Comparison of ENCODE assay signal across 9 mouse cellular contexts in the genomic region with DNA sequence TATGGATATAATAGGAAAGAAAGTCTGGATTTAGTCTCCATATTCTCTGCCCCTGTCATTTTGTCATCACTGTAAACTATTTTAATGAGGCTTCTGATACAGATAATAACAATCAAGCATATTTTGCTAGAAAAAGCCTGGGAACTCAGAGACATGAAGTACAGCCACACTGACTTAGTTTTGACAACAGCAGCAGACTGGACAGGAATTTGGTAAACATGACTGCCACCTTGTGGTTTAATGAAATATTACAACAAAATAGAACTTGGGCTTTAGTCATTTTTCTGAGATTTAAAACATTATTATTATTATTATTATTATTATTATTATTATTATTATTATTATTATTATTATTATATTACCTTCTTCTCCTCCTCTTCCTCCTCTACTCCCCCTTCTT.
DNase-seq lines count a peak whose midpoint lies in the region; ATAC-seq lines count a peak whose summit lies in the region.
"Had no signal": no experiment of that assay in that cellular context is flagged by ENCODE, and none has a peak within 500 bp of the region (broad histone marks: within the 10 kb centered on the region; RNA-seq: fewer than 3 reads in every experiment).

No protein-coding gene starts in this region.

- H3K9ac ChIP-seq in hindbrain, embryonic 13.5 days = no peak overlapping the region
- H3K9ac ChIP-seq: neural tube, embryonic 13.5 days had no signal

- DNase-seq in hindbrain, embryonic 10.5 days (ENCODE audit: low spot score) = no peak
- peak; percentile 14 for DNase-seq in CD4-positive helper T cell, adult 2 months (ENCODE audit: low read depth, low spot score)
- DNase-seq in adipocyte (ENCODE audit: low spot score) = peak; percentile 27
- peak; percentile 3 for DNase-seq in hindlimb bud, embryonic 11.5 days (ENCODE audit: extremely low spot score, low read depth, low spot score)
- DNase-seq in right cerebral cortex, postnatal 14 days = no peak
- DNase-seq in T-cell, adult 2 months (ENCODE audit: low spot score) = no peak
- DNase-seq in gastrocnemius, postnatal 25 days = no peak

- no peak overlapping the region for H3K27ac ChIP-seq in hindbrain, embryonic 13.5 days
- H3K27ac ChIP-seq in hindbrain, embryonic 10.5 days = no peak overlapping the region
- H3K27ac ChIP-seq: neural tube, embryonic 13.5 days had no signal

- H3K4me2 ChIP-seq in hindbrain, embryonic 13.5 days = no peak overlapping the region
- H3K4me2 ChIP-seq: neural tube, embryonic 13.5 days had no signal

- no peaks in the 10 kb centered on the region for H3K36me3 ChIP-seq in hindbrain, embryonic 13.5 days
- H3K36me3 ChIP-seq in hindbrain, embryonic 10.5 days = no peaks in the 10 kb centered on the region
- H3K36me3 ChIP-seq: neural tube, embryonic 13.5 days had no signal

- H3K4me1 ChIP-seq in hindbrain, embryonic 13.5 days (replicated peaks) = no peaks in the 10 kb centered on the region
- no peaks in the 10 kb centered on the region for H3K4me1 ChIP-seq in hindbrain, embryonic 10.5 days (replicated peaks)
- H3K4me1 ChIP-seq: neural tube, embryonic 13.5 days had no signal

- no peaks in the 10 kb centered on the region for H3K9me3 ChIP-seq in hindbrain, embryonic 13.5 days
- no peaks in the 10 kb centered on the region for H3K9me3 ChIP-seq in hindbrain, embryonic 10.5 days
- H3K9me3 ChIP-seq: neural tube, embryonic 13.5 days had no signal

- ATAC-seq in hindbrain, embryonic 13.5 days (ENCODE audit: low FRiP score) = 0 out of 2 replicates have a peak, but pooled peaks have one; percentile 65

- H3K4me3 ChIP-seq in hindbrain, embryonic 13.5 days = no peak overlapping the region
- no peak overlapping the region for H3K4me3 ChIP-seq in hindbrain, embryonic 10.5 days
- H3K4me3 ChIP-seq: neural tube, embryonic 13.5 days had no signal

- H3K27me3 ChIP-seq in hindbrain, embryonic 13.5 days = no peaks in the 10 kb centered on the region
- no peaks in the 10 kb centered on the region for H3K27me3 ChIP-seq in hindbrain, embryonic 10.5 days (ENCODE audit: insufficient read depth, poor library complexity, severe bottlenecking)
- H3K27me3 ChIP-seq: neural tube, embryonic 13.5 days had no signal

Comparison
In these comparisons a context has a peak if more than half of its experiments do, and no peak if none do; other contexts are left out.
1. DNase-seq: peak in CD4-positive helper T cell, adult 2 months (single experiment), adipocyte (single experiment) and hindlimb bud, embryonic 11.5 days (single experiment); none in hindbrain, embryonic 10.5 days (single experiment), right cerebral cortex, postnatal 14 days (single experiment), T-cell, adult 2 months (single experiment) and gastrocnemius, postnatal 25 days (single experiment).